In genomic region chr10:30517224-30517623, GRCm38 (mm10) we compare ENCODE assay signal across 17 mouse cellular contexts.
DNase-seq lines count a peak whose midpoint lies in the region; ATAC-seq and TF ChIP-seq lines count a peak whose summit lies in the region.
"Had no signal": no experiment of that assay in that cellular context is flagged by ENCODE, and none has a peak within 500 bp of the region (broad histone marks: within the 10 kb centered on the region; RNA-seq: fewer than 3 reads in every experiment).

No protein-coding gene starts in this region.

- intact Hi-C loops in heart, postnatal 25 days (cut with DNase I): no loop called here

- no peak overlapping the region for H3K9ac ChIP-seq in heart, postnatal 0 days (replicated peaks; ENCODE audit: low read depth, low read length)
- H3K9ac ChIP-seq in lung, postnatal 0 days (replicated peaks; ENCODE audit: low read depth): no peak overlapping the region
- H3K9ac ChIP-seq: forebrain, postnatal 0 days; neural tube, embryonic 12.5 days had no signal

- no peaks in the 10 kb centered on the region for H3K36me3 ChIP-seq in heart, postnatal 0 days (replicated peaks; ENCODE audit: control insufficient read depth, insufficient read depth, low read length)
- H3K36me3 ChIP-seq in lung, postnatal 0 days (ENCODE audit: insufficient read depth, low read length): no peaks in the 10 kb centered on the region
- H3K36me3 ChIP-seq in limb, embryonic 10.5 days: no peaks in the 10 kb centered on the region
- H3K36me3 ChIP-seq: neural tube, embryonic 12.5 days had no signal

- H3K4me1 ChIP-seq in heart, postnatal 0 days (ENCODE audit: control insufficient read depth, insufficient read depth): 0 out of 2 replicates have a peak, but pooled peaks cover 7% of the 10 kb centered on the region
- H3K4me1 ChIP-seq in lung, postnatal 0 days (ENCODE audit: insufficient read depth, low read depth, low read length): no peaks in the 10 kb centered on the region
- no peaks in the 10 kb centered on the region for H3K4me1 ChIP-seq in limb, embryonic 10.5 days
- H3K4me1 ChIP-seq: neural tube, embryonic 12.5 days had no signal

- WGBS in heart, postnatal 0 days: 44% methylated on average over 2 of the region's 2 CpGs
- WGBS in lung, postnatal 0 days: 21% methylated on average over 2 of the region's 2 CpGs
- 73% methylated on average over 2 of the region's 2 CpGs for WGBS in limb, embryonic 10.5 days

- no peak overlapping the region for H3K27ac ChIP-seq in heart, postnatal 0 days (ENCODE audit: low read depth)
- H3K27ac ChIP-seq in lung, postnatal 0 days (ENCODE audit: low read length): no peak overlapping the region
- no peak overlapping the region for H3K27ac ChIP-seq in limb, embryonic 10.5 days
- H3K27ac ChIP-seq: gastrocnemius, adult 2 months; heart, adult 2 months; neural tube, embryonic 12.5 days had no signal

- H3K4me3 ChIP-seq in heart, postnatal 0 days (ENCODE audit: low read depth, low read length): no peak overlapping the region
- no peak overlapping the region for H3K4me3 ChIP-seq in lung, postnatal 0 days (ENCODE audit: low read depth, low read length)
- no peak overlapping the region for H3K4me3 ChIP-seq in limb, embryonic 10.5 days
- H3K4me3 ChIP-seq: gastrocnemius, adult 2 months; heart, adult 2 months; neural tube, embryonic 12.5 days had no signal

- no peaks in the 10 kb centered on the region for H3K27me3 ChIP-seq in heart, postnatal 0 days (ENCODE audit: control insufficient read depth, insufficient read depth, low read length)
- H3K27me3 ChIP-seq in lung, postnatal 0 days (replicated peaks; ENCODE audit: insufficient read depth, low read length): no peaks in the 10 kb centered on the region
- H3K27me3 ChIP-seq in limb, embryonic 10.5 days (ENCODE audit: low read depth, poor library complexity, severe bottlenecking): no peaks in the 10 kb centered on the region
- H3K27me3 ChIP-seq: neural tube, embryonic 12.5 days had no signal

- no peaks in the 10 kb centered on the region for H3K9me3 ChIP-seq in heart, postnatal 0 days (replicated peaks; ENCODE audit: control insufficient read depth, low read length)
- no peaks in the 10 kb centered on the region for H3K9me3 ChIP-seq in lung, postnatal 0 days (ENCODE audit: low read length)
- no peaks in the 10 kb centered on the region for H3K9me3 ChIP-seq in limb, embryonic 10.5 days (replicated peaks)
- H3K9me3 ChIP-seq: neural tube, embryonic 12.5 days had no signal

- TF ChIP-seq CTCF in heart, postnatal 0 days (IDR thresholded peaks at IDR 0.05; ENCODE audit: low read depth): 0 out of 2 replicates have a peak, but pooled peaks have one; percentile 4
- peak; percentile 37 for TF ChIP-seq CTCF in lung, postnatal 0 days (IDR thresholded peaks at IDR 0.05)

- no peak for TF ChIP-seq EP300 in heart, postnatal 0 days (IDR thresholded peaks at IDR 0.05; ENCODE audit: low read depth)
- no peak for TF ChIP-seq EP300 in lung, postnatal 0 days (IDR thresholded peaks at IDR 0.05)

- ATAC-seq in heart, postnatal 0 days (ENCODE audit: insufficient read depth, low read depth): no peak
- no peak for ATAC-seq in lung, postnatal 0 days
- ATAC-seq: forebrain, postnatal 0 days; hindbrain, embryonic 16.5 days had no signal

- H3K4me2 ChIP-seq in heart, postnatal 0 days (ENCODE audit: low read depth, low read length): no peak overlapping the region
- H3K4me2 ChIP-seq in lung, postnatal 0 days (replicated peaks; ENCODE audit: low read depth, low read length): no peak overlapping the region
- H3K4me2 ChIP-seq: neural tube, embryonic 12.5 days had no signal

- DNase-seq in heart, postnatal 0 days (ENCODE audit: low spot score): no peak
- no peak for DNase-seq in heart, postnatal 25 days (ENCODE audit: low spot score)
- DNase-seq in lung, postnatal 0 days (ENCODE audit: low spot score): peak; percentile 30
- no peak for DNase-seq in lung, postnatal 25 days (ENCODE audit: low spot score)
- DNase-seq in ES-CJ7 (ENCODE audit: low read depth, low spot score): peak; percentile 17
- peak; percentile 24 for DNase-seq in induced T-regulatory cell, adult 2 months (ENCODE audit: low read depth)
- DNase-seq in layer of hippocampus, adult 18-20 months (ENCODE audit: low spot score in 2 of 2): no peak
- no peak for DNase-seq in limb, embryonic 10.5 days (ENCODE audit: low spot score)
- DNase-seq: adrenal gland, postnatal 25 days; cerebellum, postnatal 14 days; forebrain, postnatal 0 days; gastrocnemius, adult 2 months; heart, adult 2 months; heart, postnatal 14 days; right cerebral cortex, postnatal 25 days had no signal

Comparison
In these comparisons a context has a peak if more than half of its experiments do, and no peak if none do; other contexts are left out.
1. DNase-seq: peak in lung, postnatal 0 days (single experiment), ES-CJ7 (single experiment) and induced T-regulatory cell, adult 2 months (single experiment); none in heart, postnatal 0 days (single experiment), heart, postnatal 25 days (single experiment), lung, postnatal 25 days (single experiment), layer of hippocampus, adult 18-20 months (0 of 2) and limb, embryonic 10.5 days (single experiment).